ENCODE assay signal across 15 mouse cellular contexts in genomic region chr11:94916477-94916876, GRCm38 (mm10). TPM values are rescaled to one million over a fixed set of nuclear protein-coding genes. Genes with fewer than 3 reads are reported as not detected.
A peak's percentile ranks its signal among the peaks of the same experiment; 100 is the strongest.
DNase-seq lines count a peak whose midpoint lies in the region; ATAC-seq lines count a peak whose summit lies in the region.
"Had no signal": no experiment of that assay in that cellular context is flagged by ENCODE, and none has a peak within 500 bp of the region (broad histone marks: within the 10 kb centered on the region; RNA-seq: fewer than 3 reads in every experiment).

No protein-coding gene starts in this region.

- H3K9me3 ChIP-seq in heart, embryonic 11.5 days (replicated peaks; ENCODE audit: control insufficient read depth, low read length): no peaks in the 10 kb centered on the region
- H3K9me3 ChIP-seq in embryonic facial prominence, embryonic 13.5 days: no peaks in the 10 kb centered on the region
- H3K9me3 ChIP-seq in limb, embryonic 13.5 days: no peaks in the 10 kb centered on the region
- no peaks in the 10 kb centered on the region for H3K9me3 ChIP-seq in stomach, embryonic 16.5 days (replicated peaks; ENCODE audit: control insufficient read depth, low read length)
- H3K9me3 ChIP-seq in hindbrain, embryonic 14.5 days (ENCODE audit: control insufficient read depth, low read length): no peaks in the 10 kb centered on the region
- H3K9me3 ChIP-seq: midbrain, embryonic 13.5 days had no signal

- ATAC-seq in heart, embryonic 11.5 days (replicated peaks; ENCODE audit: insufficient number of reproducible peaks, low FRiP score, low TSS enrichment): no peak
- no peak for ATAC-seq in embryonic facial prominence, embryonic 13.5 days (ENCODE audit: insufficient number of reproducible peaks, insufficient read depth, low FRiP score, low TSS enrichment, low read depth)
- ATAC-seq in limb, embryonic 13.5 days (ENCODE audit: low FRiP score, low read depth): no peak
- ATAC-seq in stomach, embryonic 16.5 days (ENCODE audit: insufficient read depth, low FRiP score): peak; percentile 41; the same call in 1 of the 2 replicates
- no peak for ATAC-seq in hindbrain, embryonic 14.5 days (ENCODE audit: low FRiP score)
- ATAC-seq: hindbrain, embryonic 16.5 days had no signal

- no peaks in the 10 kb centered on the region for H3K27me3 ChIP-seq in heart, embryonic 11.5 days (ENCODE audit: control insufficient read depth, insufficient read depth, low read length)
- no peaks in the 10 kb centered on the region for H3K27me3 ChIP-seq in embryonic facial prominence, embryonic 13.5 days
- no peaks in the 10 kb centered on the region for H3K27me3 ChIP-seq in limb, embryonic 13.5 days
- no peaks in the 10 kb centered on the region for H3K27me3 ChIP-seq in stomach, embryonic 16.5 days (ENCODE audit: control insufficient read depth, insufficient read depth, low read length)
- no peaks in the 10 kb centered on the region for H3K27me3 ChIP-seq in hindbrain, embryonic 14.5 days (ENCODE audit: control insufficient read depth, insufficient read depth, low read length)
- H3K27me3 ChIP-seq: midbrain, embryonic 13.5 days had no signal

- peaks cover 14% of the 10 kb centered on the region for H3K4me1 ChIP-seq in heart, embryonic 11.5 days (ENCODE audit: control insufficient read depth, insufficient read depth, low read length)
- peaks cover 34% of the 10 kb centered on the region for H3K4me1 ChIP-seq in embryonic facial prominence, embryonic 13.5 days
- H3K4me1 ChIP-seq in limb, embryonic 13.5 days: peaks cover 40% of the 10 kb centered on the region
- peaks cover 23% of the 10 kb centered on the region for H3K4me1 ChIP-seq in stomach, embryonic 16.5 days (ENCODE audit: control insufficient read depth, insufficient read depth, low read length)
- 0 out of 2 replicates have a peak, but pooled peaks cover 3% of the 10 kb centered on the region for H3K4me1 ChIP-seq in hindbrain, embryonic 14.5 days (replicated peaks; ENCODE audit: control insufficient read depth, insufficient read depth, low read length)

- peak overlapping the region; percentile 66 for H3K27ac ChIP-seq in heart, embryonic 11.5 days (ENCODE audit: low read depth, low read length)
- peak overlapping the region; percentile 73 for H3K27ac ChIP-seq in embryonic facial prominence, embryonic 13.5 days
- H3K27ac ChIP-seq in limb, embryonic 13.5 days: peak overlapping the region; percentile 76; the same call in 1 of the 2 replicates
- H3K27ac ChIP-seq in stomach, embryonic 16.5 days (ENCODE audit: low read length): peak overlapping the region; percentile 74
- H3K27ac ChIP-seq in hindbrain, embryonic 14.5 days: no peak overlapping the region
- H3K27ac ChIP-seq: left cerebral cortex, adult 2 months; midbrain, embryonic 13.5 days had no signal

- no peak for DNase-seq in heart, postnatal 36 days
- DNase-seq in left cerebral cortex, postnatal 4 days: no peak
- DNase-seq in frontal cortex, postnatal 10 days (ENCODE audit: low spot score in 2 of 2): no peak
- DNase-seq in hindbrain, embryonic 14.5 days (ENCODE audit: low spot score): no peak
- DNase-seq: cerebellum, adult 11 months; thymus, adult 2 months had no signal

- no peaks in the 10 kb centered on the region for H3K36me3 ChIP-seq in heart, embryonic 11.5 days (ENCODE audit: control insufficient read depth, insufficient read depth, low read length)
- H3K36me3 ChIP-seq in embryonic facial prominence, embryonic 13.5 days: no peaks in the 10 kb centered on the region
- no peaks in the 10 kb centered on the region for H3K36me3 ChIP-seq in limb, embryonic 13.5 days
- no peaks in the 10 kb centered on the region for H3K36me3 ChIP-seq in stomach, embryonic 16.5 days (ENCODE audit: control insufficient read depth, insufficient read depth, low read length)
- H3K36me3 ChIP-seq in hindbrain, embryonic 14.5 days (replicated peaks; ENCODE audit: control insufficient read depth, insufficient read depth): no peaks in the 10 kb centered on the region
- H3K36me3 ChIP-seq: midbrain, embryonic 13.5 days had no signal

- H3K4me2 ChIP-seq in heart, embryonic 11.5 days: no peak overlapping the region
- H3K4me2 ChIP-seq in embryonic facial prominence, embryonic 13.5 days: no peak overlapping the region
- H3K4me2 ChIP-seq in limb, embryonic 13.5 days (replicated peaks): peak overlapping the region; percentile 5; the same call in 1 of the 2 replicates
- H3K4me2 ChIP-seq in stomach, embryonic 16.5 days (ENCODE audit: low read depth, low read length): no peak overlapping the region
- H3K4me2 ChIP-seq in hindbrain, embryonic 14.5 days (replicated peaks): no peak overlapping the region
- H3K4me2 ChIP-seq: midbrain, embryonic 13.5 days had no signal

- intact Hi-C loops in heart, postnatal 36 days (cut with DNase I): no loop called here
- intact Hi-C loops in left cerebral cortex, postnatal 4 days (cut with DNase I): no loop called here

- H3K9ac ChIP-seq in heart, embryonic 11.5 days (ENCODE audit: low read depth, low read length): peak overlapping the region; percentile 28; the same call in 1 of the 2 replicates
- H3K9ac ChIP-seq in embryonic facial prominence, embryonic 13.5 days: no peak overlapping the region
- H3K9ac ChIP-seq in limb, embryonic 13.5 days: peak overlapping the region; percentile 25; the same call in 1 of the 2 replicates
- H3K9ac ChIP-seq in stomach, embryonic 16.5 days (ENCODE audit: low read length): no peak overlapping the region
- H3K9ac ChIP-seq in hindbrain, embryonic 14.5 days: no peak overlapping the region
- H3K9ac ChIP-seq: midbrain, embryonic 13.5 days had no signal

- H3K4me3 ChIP-seq in heart, embryonic 11.5 days (ENCODE audit: low read depth, low read length): no peak overlapping the region
- no peak overlapping the region for H3K4me3 ChIP-seq in embryonic facial prominence, embryonic 13.5 days
- no peak overlapping the region for H3K4me3 ChIP-seq in limb, embryonic 13.5 days
- no peak overlapping the region for H3K4me3 ChIP-seq in stomach, embryonic 16.5 days (replicated peaks; ENCODE audit: low read length)
- no peak overlapping the region for H3K4me3 ChIP-seq in hindbrain, embryonic 14.5 days (replicated peaks; ENCODE audit: low read length)
- H3K4me3 ChIP-seq: left cerebral cortex, adult 2 months; midbrain, embryonic 13.5 days had no signal

- 15% methylated on average over 4 of the region's 4 CpGs for WGBS in heart, embryonic 11.5 days (ENCODE audit: insufficient replicate concordance)
- 29% methylated on average over 4 of the region's 4 CpGs for WGBS in embryonic facial prominence, embryonic 13.5 days
- 29% methylated on average over 4 of the region's 4 CpGs for WGBS in limb, embryonic 13.5 days
- 24% methylated on average over 4 of the region's 4 CpGs for WGBS in stomach, embryonic 16.5 days
- WGBS in hindbrain, embryonic 14.5 days: 44% methylated on average over 4 of the region's 4 CpGs

RNA-seq across cellular contexts. Expression of gene Col1a1, which starts 19.5 kb away (rescaled TPM):
- 129 and 157 TPM in 2 replicates for polyA plus RNA-seq in heart, embryonic 11.5 days (2014; fragmentation: Nextera tagmentation; extraction: Ambion mirVana)
- total RNA-seq in heart, postnatal 36 days (2021): 100 to 1,000 TPM; 144 to 156 TPM
- 1,060 and 1,259 TPM in 2 replicates for polyA plus RNA-seq in embryonic facial prominence, embryonic 13.5 days (2015; fragmentation: Nextera tagmentation; extraction: Ambion mirVana)
- 1,007 and 1,170 TPM in 2 replicates for polyA plus RNA-seq in limb, embryonic 13.5 days (2015; fragmentation: Nextera tagmentation; extraction: Ambion mirVana)
- polyA plus RNA-seq in stomach, embryonic 16.5 days (2015; fragmentation: Nextera tagmentation; extraction: Ambion mirVana): 2,066 and 2,076 TPM in 2 replicates
- 10 to 100 TPM; 62.8 to 70.4 TPM for total RNA-seq in left cerebral cortex, postnatal 4 days (2021)
- polyA plus RNA-seq in hindbrain, embryonic 14.5 days (2014; fragmentation: Nextera tagmentation; extraction: Ambion mirVana): 125 and 157 TPM in 2 replicates

RNA-seq across cellular contexts. Expression of gene Hils1, which starts 50.9 kb away (rescaled TPM):
- polyA plus RNA-seq in heart, embryonic 11.5 days (2014; fragmentation: Nextera tagmentation; extraction: Ambion mirVana): 0.24 TPM in 1 of 2 replicates, not detected in the other
- not detected for total RNA-seq in heart, postnatal 36 days (2021)
- polyA plus RNA-seq in embryonic facial prominence, embryonic 13.5 days (2015; fragmentation: Nextera tagmentation; extraction: Ambion mirVana): not detected in 2 replicates
- not detected in 2 replicates for polyA plus RNA-seq in limb, embryonic 13.5 days (2015; fragmentation: Nextera tagmentation; extraction: Ambion mirVana)
- not detected in 2 replicates for polyA plus RNA-seq in stomach, embryonic 16.5 days (2015; fragmentation: Nextera tagmentation; extraction: Ambion mirVana)
- under 1 TPM in 1 of 2 experiments, not detected in 1; 0.46 TPM for total RNA-seq in left cerebral cortex, postnatal 4 days (2021)
- polyA plus RNA-seq in hindbrain, embryonic 14.5 days (2014; fragmentation: Nextera tagmentation; extraction: Ambion mirVana): not detected in 2 replicates
- total RNA-seq: left cerebral cortex, adult 2 months; MEL had no signal
- polyA plus RNA-seq: forebrain, embryonic 11.5 days; hindbrain, embryonic 16.5 days; midbrain, embryonic 13.5 days had no signal

RNA-seq across cellular contexts. Expression of gene Sgca, which starts 59.6 kb away (rescaled TPM):
- polyA plus RNA-seq in heart, embryonic 11.5 days (2014; fragmentation: Nextera tagmentation; extraction: Ambion mirVana): 24.7 and 25.3 TPM in 2 replicates
- 100 to 1,000 TPM; 185 to 189 TPM for total RNA-seq in heart, postnatal 36 days (2021)
- polyA plus RNA-seq in embryonic facial prominence, embryonic 13.5 days (2015; fragmentation: Nextera tagmentation; extraction: Ambion mirVana): 1.1 and 1.5 TPM in 2 replicates
- 6.1 and 7.1 TPM in 2 replicates for polyA plus RNA-seq in limb, embryonic 13.5 days (2015; fragmentation: Nextera tagmentation; extraction: Ambion mirVana)
- polyA plus RNA-seq in stomach, embryonic 16.5 days (2015; fragmentation: Nextera tagmentation; extraction: Ambion mirVana): 0.41 and 3.2 TPM in 2 replicates
- not detected for total RNA-seq in left cerebral cortex, postnatal 4 days (2021)
- polyA plus RNA-seq in hindbrain, embryonic 14.5 days (2014; fragmentation: Nextera tagmentation; extraction: Ambion mirVana): 0.17 TPM in 1 of 2 replicates, not detected in the other
- total RNA-seq: MEL had no signal
- polyA plus RNA-seq: forebrain, embryonic 11.5 days had no signal

Comparison
In these comparisons a context has a peak if more than half of its experiments do, and no peak if none do; other contexts are left out.
1. H3K9ac ChIP-seq: peak in heart, embryonic 11.5 days (single experiment) and limb, embryonic 13.5 days (single experiment); none in embryonic facial prominence, embryonic 13.5 days (single experiment), stomach, embryonic 16.5 days (single experiment) and hindbrain, embryonic 14.5 days (single experiment).